Mouse (Mus musculus): ENCODE measurements at regions not wholly inside any gene's neighbourhood (a gene's known extent, or its start where the extent isn't known, plus 50 kb on each side); places are given as distances from the start of the nearest gene placed in this dataset.

DNA sequence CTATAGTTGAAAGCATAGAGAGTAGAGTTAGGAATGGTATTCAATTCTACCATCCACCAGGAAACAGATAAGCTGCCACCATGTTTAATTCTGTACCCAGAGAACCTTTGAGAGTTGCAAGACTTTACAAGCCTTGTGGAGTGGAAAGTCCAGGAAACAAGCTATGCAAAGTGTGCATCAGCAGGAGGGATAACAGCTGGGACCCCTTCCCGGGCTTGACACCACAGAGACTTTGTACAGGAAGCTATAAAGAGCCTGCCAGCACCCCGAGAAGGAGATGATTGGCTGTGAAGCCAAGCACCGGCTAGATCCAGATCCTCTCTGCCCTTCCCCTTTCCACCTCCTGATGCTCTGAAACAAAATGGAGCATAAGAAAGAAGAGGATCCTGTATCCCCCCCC is 188.8 kb downstream of the Sp3 start:
- TF ChIP-seq CTCF (IDR thresholded peaks at IDR 0.05; ENCODE audit: low read depth) (no peak), EP300 (IDR thresholded peaks at IDR 0.05; ENCODE audit: low read depth) (no peak)

Measured in heart, postnatal 0 days (tissue).